ENCODE assay signal across 8 mouse cellular contexts in genomic region chr5:143037201-143037600, GRCm38 (mm10).
A peak's percentile ranks its signal among the peaks of the same experiment; 100 is the strongest.
DNase-seq lines count a peak whose midpoint lies in the region.

No protein-coding gene starts in this region.

- no peaks in the 10 kb centered on the region for H3K9me3 ChIP-seq in embryonic facial prominence, embryonic 10.5 days

- no peak overlapping the region for H3K27ac ChIP-seq in embryonic facial prominence, embryonic 10.5 days (replicated peaks)

- H3K4me3 ChIP-seq in embryonic facial prominence, embryonic 10.5 days, result no peak overlapping the region

- H3K36me3 ChIP-seq in embryonic facial prominence, embryonic 10.5 days (replicated peaks), result peaks cover 29% of the 10 kb centered on the region

- no peaks in the 10 kb centered on the region for H3K27me3 ChIP-seq in embryonic facial prominence, embryonic 10.5 days (replicated peaks; ENCODE audit: low read depth, poor library complexity, severe bottlenecking)

- 20% methylated on average over 1 of the region's 1 CpGs for WGBS in embryonic facial prominence, embryonic 10.5 days

- peaks cover 17% of the 10 kb centered on the region for H3K4me1 ChIP-seq in embryonic facial prominence, embryonic 10.5 days

- peak; percentile 59 for DNase-seq in kidney, postnatal 14 days
- no peak for DNase-seq in kidney, adult 18-20 months
- peak; percentile 55 for DNase-seq in CD4-positive helper T cell, adult 2 months (ENCODE audit: low read depth, low spot score)
- peak; percentile 79 for DNase-seq in NIH3T3 (ENCODE audit: low read depth)
- peak; percentile 19 for DNase-seq in embryonic facial prominence, embryonic 10.5 days (ENCODE audit: low spot score)
- peak; percentile 81 for DNase-seq in lung, postnatal 36 days
- DNase-seq in urinary bladder, postnatal 25 days (ENCODE audit: low spot score), result no peak
- DNase-seq in gastrocnemius, adult 18-20 months (ENCODE audit: low spot score), result no peak

Comparison
In these comparisons a context has a peak if more than half of its experiments do, and no peak if none do; other contexts are left out.
1. DNase-seq: peak in kidney, postnatal 14 days (single experiment), CD4-positive helper T cell, adult 2 months (single experiment), NIH3T3 (single experiment), embryonic facial prominence, embryonic 10.5 days (single experiment) and lung, postnatal 36 days (single experiment); none in kidney, adult 18-20 months (single experiment), urinary bladder, postnatal 25 days (single experiment) and gastrocnemius, adult 18-20 months (single experiment).